Mouse (Mus musculus) forebrain, embryonic 11.5 days (tissue): ENCODE results near the gene Cbln3. TPM values are rescaled to one million over a fixed set of nuclear protein-coding genes. Genes with fewer than 3 reads are reported as not detected.

Experiments used
- ATAC-seq: fragments of 200-750 bp; cut with Nextera tagmentation; replicated peaks from 2 replicates; pipeline ENCODE4 v1.8.0; 2017; ENCODE audit warnings: moderate TSS enrichment; ENCODE audit not compliant: low FRiP score
- DNase-seq: peaks from one replicate; pipeline ENCODE4 v3.0.0-alpha.2; 2017; ENCODE audit warnings: low spot score
- H3K27ac ChIP-seq: fragments of 300-500 bp; sonication (generic); 2 replicates; pipeline ENCODE4 v1.5.1; 2014; ENCODE audit warnings: low read depth, low read length
- H3K27me3 ChIP-seq: fragments of 300-500 bp; sonication (generic); 2 replicates; pipeline ENCODE4 v1.6.1; 2014; ENCODE audit warnings: mild to moderate bottlenecking, low read length, mixed read lengths; ENCODE audit not compliant: control insufficient read depth, insufficient read depth
- H3K36me3 ChIP-seq: fragments of 300-500 bp; sonication (generic); 2 replicates; pipeline ENCODE4 v1.6.1; 2014; ENCODE audit warnings: mild to moderate bottlenecking, low read length, moderate library complexity, mixed read lengths; ENCODE audit not compliant: control insufficient read depth, insufficient read depth
- H3K4me1 ChIP-seq: fragments of 300-500 bp; sonication (generic); replicated peaks from 2 replicates; pipeline ENCODE4 v1.6.1; 2014; ENCODE audit warnings: low read length, mixed read lengths; ENCODE audit not compliant: control insufficient read depth, insufficient read depth
- H3K4me2 ChIP-seq: fragments of 300-500 bp; sonication (generic); 2 replicates; pipeline ENCODE4 v1.6.1; 2014; ENCODE audit warnings: low read depth, mild to moderate bottlenecking, low read length, moderate library complexity, mixed read lengths; ENCODE audit not compliant: severe bottlenecking
- H3K4me3 ChIP-seq: fragments of 300-500 bp; sonication (generic); 2 replicates; pipeline ENCODE4 v1.5.1; 2014; ENCODE audit warnings: low read depth, low read length
- H3K9ac ChIP-seq: fragments of 300-500 bp; sonication (generic); 2 replicates; pipeline ENCODE4 v1.6.1; 2014; ENCODE audit warnings: low read length
- H3K9me3 ChIP-seq: fragments of 300-500 bp; sonication (generic); 2 replicates; pipeline ENCODE4 v1.6.1; 2016; ENCODE audit warnings: low read length, mixed read lengths; ENCODE audit not compliant: control insufficient read depth
- WGBS: fragments of 180-500 bp; shearing (Covaris S2); extraction: QIAGEN DNeasy Blood & Tissue Kit; methylation state at CpG from one replicate; pipeline ENCODE4 v1.1.7; 2014; 5-methylcytosine and 5-hydroxymethylcytosine counted together
- polyA plus RNA-seq: library from polyadenylated mRNA; unstranded; fragments of >200 nt; fragmentation: Nextera tagmentation; extraction: Ambion mirVana; gene quantifications from 2 replicates; pipeline ENCODE4 v1.2.1, GENCODE M21; 2014

The Cbln3 gene
- polyA plus RNA-seq, 1 experiment from 2014 or later, result 0.37 TPM

DNA sequence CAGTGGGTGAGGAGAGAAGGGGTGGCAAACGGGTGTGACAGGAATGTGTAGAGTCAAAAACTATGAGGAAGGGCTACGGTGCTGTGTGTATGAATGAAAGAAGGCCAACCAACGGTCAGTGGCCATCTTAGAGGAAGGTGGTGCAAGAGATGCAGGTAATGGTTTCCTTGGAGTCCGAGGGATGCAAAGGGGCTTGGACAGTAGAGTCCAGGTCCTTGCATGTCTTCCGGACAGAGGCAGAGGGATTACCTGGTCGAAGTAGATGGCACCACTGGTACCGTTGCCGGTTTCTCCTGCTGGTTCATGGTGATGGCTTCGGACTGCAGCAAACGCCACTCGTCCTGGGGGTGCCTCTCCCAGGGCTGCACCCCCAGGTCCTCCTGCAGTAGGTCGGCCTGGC, 529 bp downstream of the Cbln3 start:
- ATAC-seq (no peak), DNase-seq (no peak)
- WGBS, result 90% methylated on average over 12 of the region's 12 CpGs
- no peak overlapping the region for H3K9ac ChIP-seq
- H3K36me3 ChIP-seq, result peaks cover 3% of the 10 kb centered on the region; the same call in 1 of the 2 replicates
- peaks cover 3% of the 10 kb centered on the region; the same call in 1 of the 2 replicates for H3K4me1 ChIP-seq
- H3K9me3 ChIP-seq, result no peaks in the 10 kb centered on the region
- H3K4me2 ChIP-seq, result no peak overlapping the region
- H3K27me3 ChIP-seq, result no peaks in the 10 kb centered on the region
- no peak overlapping the region for H3K27ac ChIP-seq
- H3K4me3 ChIP-seq, result no peak overlapping the region

DNA sequence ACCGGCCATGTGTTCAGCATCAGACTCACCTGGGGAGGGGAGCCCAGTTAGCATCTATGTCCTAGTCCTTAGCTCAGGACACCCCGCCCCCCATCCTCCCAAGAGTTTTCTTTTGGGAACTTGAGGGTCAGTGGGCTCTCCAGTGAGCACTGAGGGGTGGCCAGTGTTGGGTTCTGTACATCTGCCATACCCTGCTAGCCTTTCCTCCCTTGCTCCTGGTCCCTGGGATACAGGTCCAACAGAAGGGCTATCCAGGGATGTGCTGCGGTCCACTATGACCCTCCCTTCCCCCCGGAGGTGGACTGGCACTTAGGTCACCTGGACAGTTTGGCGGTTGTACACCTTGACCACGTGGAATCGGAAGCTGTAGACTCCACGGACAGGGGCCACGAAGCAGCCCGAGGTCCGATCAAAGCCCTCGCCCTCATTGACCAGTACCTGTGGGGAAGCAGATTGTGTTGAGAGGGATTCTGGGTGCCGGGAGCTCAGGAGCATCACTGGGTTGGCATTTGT, 987 bp downstream of the Cbln3 start:
- Histone ChIP-seq H3K9me3 (no peaks in the 10 kb centered on the region), H3K36me3 (no peaks in the 10 kb centered on the region; the same call in 1 of the 2 replicates), H3K27me3 (no peaks in the 10 kb centered on the region), H3K4me2 (no peak overlapping the region), H3K4me1 (peaks cover 3% of the 10 kb centered on the region; the same call in 1 of the 2 replicates), H3K4me3 (no peak overlapping the region), H3K27ac (no peak overlapping the region), H3K9ac (no peak overlapping the region)
- DNase-seq (no peak), ATAC-seq (no peak)
- WGBS, result 96% methylated on average over 13 of the region's 13 CpGs

DNA sequence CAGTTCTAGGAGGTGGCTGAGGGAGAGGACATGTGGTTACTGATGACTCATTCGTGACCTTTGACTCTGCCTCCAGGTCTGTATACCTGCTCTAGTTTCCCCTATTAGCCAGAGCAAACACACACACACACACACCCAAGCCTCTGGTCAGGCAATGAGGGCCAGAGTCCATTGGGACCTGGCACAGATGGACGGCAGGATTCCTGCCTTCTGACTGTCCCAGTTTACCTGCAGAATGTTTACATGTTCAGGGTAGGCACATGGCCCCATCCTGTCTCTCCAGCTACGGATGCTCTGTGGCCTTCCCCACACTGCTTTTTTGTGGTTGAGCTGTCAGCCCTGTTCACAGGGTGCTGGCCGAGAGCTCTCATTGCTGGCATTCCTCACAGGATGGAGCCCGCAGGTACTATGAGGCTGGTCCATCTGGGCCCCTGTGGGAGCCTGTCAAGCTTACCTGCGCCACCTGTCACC, 2.0 kb downstream of the Cbln3 start:
- H3K4me2 ChIP-seq, result no peak overlapping the region
- WGBS, result 70% methylated on average over 6 of the region's 6 CpGs
- DNase-seq (peak; percentile 44), ATAC-seq (no peak)
- H3K9me3 ChIP-seq, result no peaks in the 10 kb centered on the region
- H3K4me3 ChIP-seq, result no peak overlapping the region
- H3K27me3 ChIP-seq, result no peaks in the 10 kb centered on the region
- no peaks in the 10 kb centered on the region for H3K36me3 ChIP-seq
- H3K27ac ChIP-seq, result no peak overlapping the region
- H3K9ac ChIP-seq, result no peak overlapping the region
- H3K4me1 ChIP-seq, result peaks cover 3% of the 10 kb centered on the region; the same call in 1 of the 2 replicates

DNA sequence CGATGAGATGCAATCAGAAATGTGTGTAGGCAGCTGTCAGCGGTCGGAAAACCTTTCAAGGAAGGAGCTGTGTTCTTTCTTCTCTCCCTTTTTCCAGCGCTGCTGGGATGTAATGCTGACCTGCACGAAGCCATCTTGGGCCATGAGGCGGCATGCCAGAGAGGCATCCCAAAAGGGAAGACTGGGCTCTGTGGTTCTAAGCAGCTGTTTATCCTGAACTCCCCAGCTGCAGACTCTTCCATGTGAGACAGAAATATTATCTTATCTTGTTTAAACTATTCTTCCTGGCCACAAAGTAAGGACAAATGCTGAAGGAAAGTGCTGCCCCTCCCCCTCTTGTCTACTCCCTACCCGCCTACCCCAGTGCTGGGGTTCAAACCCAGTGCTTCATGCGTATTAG, 3.2 kb downstream of the Cbln3 start:
- peaks cover 3% of the 10 kb centered on the region; the same call in 1 of the 2 replicates for H3K4me1 ChIP-seq
- no peak overlapping the region for H3K9ac ChIP-seq
- H3K36me3 ChIP-seq, result no peaks in the 10 kb centered on the region
- H3K27me3 ChIP-seq, result no peaks in the 10 kb centered on the region
- no peaks in the 10 kb centered on the region for H3K9me3 ChIP-seq
- WGBS, result 84% methylated on average over 8 of the region's 8 CpGs
- H3K4me2 ChIP-seq, result no peak overlapping the region
- no peak overlapping the region for H3K27ac ChIP-seq
- ATAC-seq (no peak), DNase-seq (peak; percentile 36)
- no peak overlapping the region for H3K4me3 ChIP-seq

DNA sequence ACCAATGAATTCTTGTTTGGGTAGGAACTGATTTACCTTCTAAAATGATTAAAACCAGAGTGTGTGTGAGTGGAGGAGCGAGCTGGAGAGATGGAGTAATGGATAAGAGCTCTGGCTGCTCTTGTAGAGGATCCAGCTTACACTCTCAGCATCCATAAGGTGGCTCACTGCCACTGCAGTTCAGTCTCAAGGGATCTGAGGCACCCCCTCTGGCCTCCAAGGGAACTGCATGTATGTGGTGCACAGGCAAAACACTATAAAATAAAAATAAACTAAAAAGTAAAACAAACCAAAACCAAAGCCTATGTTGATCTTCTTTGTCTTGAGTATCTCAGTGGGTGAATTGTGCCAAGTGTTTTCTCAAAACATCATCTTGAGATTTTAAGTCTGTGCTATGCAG, 4.6 kb downstream of the Cbln3 start:
- no peak overlapping the region for H3K4me2 ChIP-seq
- DNase-seq (peak; percentile 74), ATAC-seq (no peak)
- H3K9ac ChIP-seq, result no peak overlapping the region
- H3K27ac ChIP-seq, result no peak overlapping the region
- no peaks in the 10 kb centered on the region for H3K36me3 ChIP-seq
- no peaks in the 10 kb centered on the region for H3K27me3 ChIP-seq
- no peaks in the 10 kb centered on the region for H3K9me3 ChIP-seq
- H3K4me1 ChIP-seq, result peaks cover 3% of the 10 kb centered on the region; the same call in 1 of the 2 replicates
- no peak overlapping the region for H3K4me3 ChIP-seq
- 37% methylated on average over 1 of the region's 1 CpGs for WGBS

DNA sequence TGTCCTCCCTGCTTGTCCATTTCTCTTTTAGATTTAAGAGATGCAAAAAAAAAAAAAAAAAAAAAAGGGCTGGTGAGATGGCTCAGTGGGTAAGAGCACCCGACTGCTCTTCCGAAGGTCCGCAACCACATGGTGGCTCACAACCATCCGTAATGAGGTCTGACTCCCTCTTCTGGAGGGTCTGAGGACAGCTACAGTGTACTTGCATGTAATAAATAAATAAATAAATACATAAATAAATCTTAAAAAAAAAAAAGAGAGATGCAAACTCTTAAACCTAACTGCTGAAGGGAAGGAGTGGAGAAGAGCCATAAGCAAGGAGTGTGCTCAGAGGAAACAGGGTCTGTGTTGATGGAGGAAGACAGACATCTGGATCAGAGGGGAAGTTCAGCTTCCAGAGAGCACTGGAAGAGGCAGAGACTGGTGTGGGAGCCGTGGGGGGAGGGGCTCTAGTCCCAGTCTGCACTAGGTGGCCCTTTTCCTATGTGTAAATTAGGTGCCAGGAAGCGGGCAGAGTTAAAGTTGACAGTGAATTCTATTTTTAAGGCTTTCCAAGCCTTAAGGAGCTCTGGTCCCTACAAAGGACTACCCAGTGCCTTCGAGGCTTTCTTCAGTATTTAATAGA, 5.8 kb downstream of the Cbln3 start:
- WGBS, result 32% methylated on average over 7 of the region's 7 CpGs
- H3K27ac ChIP-seq, result no peak overlapping the region
- DNase-seq (peak; percentile 31), ATAC-seq (no peak)
- no peak overlapping the region for H3K4me3 ChIP-seq
- H3K36me3 ChIP-seq, result no peaks in the 10 kb centered on the region
- H3K9me3 ChIP-seq, result no peaks in the 10 kb centered on the region
- no peak overlapping the region for H3K4me2 ChIP-seq
- H3K9ac ChIP-seq, result no peak overlapping the region
- H3K4me1 ChIP-seq, result peaks cover 4% of the 10 kb centered on the region; the same call in 1 of the 2 replicates
- no peaks in the 10 kb centered on the region for H3K27me3 ChIP-seq

DNA sequence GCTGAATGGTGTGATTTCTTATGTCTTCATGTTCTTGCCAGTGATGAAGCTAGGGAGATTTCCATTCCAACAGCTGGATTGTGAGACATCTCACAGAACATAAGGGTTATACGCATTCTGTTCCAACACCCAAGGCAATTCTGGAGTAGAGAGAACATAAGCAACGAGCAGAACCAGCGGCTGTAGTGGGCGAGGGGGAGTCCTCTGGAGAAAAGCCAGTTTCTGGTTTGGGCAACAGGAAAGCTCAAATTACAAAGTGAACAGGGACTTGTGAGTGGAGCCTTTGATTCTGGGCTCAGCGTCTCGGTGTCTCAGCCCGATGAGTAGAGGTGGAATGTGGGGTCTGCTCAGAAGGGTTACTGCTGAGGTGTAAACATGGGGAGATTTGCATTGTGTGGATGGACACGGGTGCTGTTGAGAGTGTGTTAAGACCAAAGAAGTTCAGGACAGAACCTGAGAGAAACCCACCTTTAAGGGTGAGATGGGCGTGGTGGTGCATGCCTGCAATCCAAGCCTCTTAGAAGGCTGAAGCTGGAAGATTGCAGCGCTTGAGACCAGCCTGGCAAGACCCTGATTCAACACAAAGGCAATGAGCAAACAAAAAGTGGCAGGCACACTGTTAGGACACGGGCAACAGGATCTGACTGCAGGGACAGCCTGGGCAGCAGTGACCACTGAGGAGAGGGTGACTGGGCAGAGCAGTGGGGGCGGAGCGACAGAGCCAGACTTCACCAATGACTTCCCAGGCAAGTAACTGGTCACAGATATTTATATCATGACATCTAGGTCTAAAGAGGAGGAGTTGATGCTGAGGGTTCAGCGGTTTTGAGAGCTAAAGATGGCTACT, 6.5 kb downstream of the Cbln3 start:
- H3K4me2 ChIP-seq, result no peak overlapping the region
- no peak overlapping the region for H3K4me3 ChIP-seq
- no peaks in the 10 kb centered on the region for H3K36me3 ChIP-seq
- peaks cover 5% of the 10 kb centered on the region; the same call in 1 of the 2 replicates for H3K4me1 ChIP-seq
- no peak overlapping the region for H3K27ac ChIP-seq
- DNase-seq, result no peak
- no peak overlapping the region for H3K9ac ChIP-seq
- no peaks in the 10 kb centered on the region for H3K27me3 ChIP-seq
- WGBS, result 32% methylated on average over 14 of the region's 14 CpGs
- no peak for ATAC-seq
- H3K9me3 ChIP-seq, result no peaks in the 10 kb centered on the region

DNA sequence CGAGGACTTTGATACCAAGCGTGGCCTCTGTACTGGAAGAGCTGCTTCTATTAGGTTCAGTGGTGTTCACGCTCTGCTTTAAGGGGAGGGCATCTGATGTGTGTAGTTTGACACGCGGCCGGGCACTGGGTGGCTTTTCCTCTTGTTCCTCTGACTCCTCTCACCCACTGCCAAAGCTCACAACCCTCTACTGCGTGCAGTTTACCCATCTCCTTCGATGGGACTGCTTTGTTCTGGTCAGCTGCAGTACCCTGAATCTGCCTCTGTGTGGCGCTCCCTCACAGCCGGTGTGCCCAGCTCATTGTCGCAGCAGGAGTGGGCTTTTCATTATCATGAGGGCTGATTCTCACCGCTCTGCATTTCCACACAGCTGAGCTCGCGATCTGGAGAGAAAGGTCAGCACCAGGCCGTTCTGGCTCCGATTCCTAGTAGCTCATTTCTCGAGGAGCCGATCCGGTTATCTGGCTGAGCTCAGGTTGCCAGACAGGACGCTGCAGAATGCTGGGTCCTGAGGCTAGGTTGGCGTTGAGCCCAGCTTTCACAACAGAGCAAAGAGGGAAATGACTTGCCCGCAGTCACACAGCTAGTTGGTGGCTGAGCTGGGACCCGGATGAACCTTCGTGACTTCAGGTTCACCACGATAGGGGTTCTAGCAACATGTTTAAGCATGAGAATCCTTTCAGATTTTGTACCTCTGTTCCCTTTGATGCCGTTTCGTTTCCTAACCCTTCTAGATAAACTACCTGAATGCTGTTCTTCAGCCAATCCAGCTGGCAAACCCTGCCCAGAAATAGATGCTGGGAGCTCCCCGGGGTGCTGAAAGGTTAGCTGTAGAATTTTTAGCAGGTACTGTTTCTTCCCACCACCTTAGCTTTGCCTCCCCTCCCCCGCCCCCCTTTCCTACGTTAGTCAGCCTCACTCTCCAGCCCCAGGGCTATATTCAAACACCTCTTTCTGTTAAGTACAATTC, 10.2 kb downstream of the Cbln3 start:
- Histone ChIP-seq H3K36me3 (peaks cover 12% of the 10 kb centered on the region; the same call in 1 of the 2 replicates), H3K27ac (peak overlapping the region; percentile 25; the same call in 1 of the 2 replicates), H3K9me3 (no peaks in the 10 kb centered on the region), H3K4me1 (peaks cover 5% of the 10 kb centered on the region; the same call in 1 of the 2 replicates), H3K27me3 (no peaks in the 10 kb centered on the region), H3K4me3 (peak overlapping the region; percentile 11; the same call in 1 of the 2 replicates), H3K4me2 (peak overlapping the region; percentile 40), H3K9ac (peak overlapping the region; percentile 49)
- WGBS, result 14% methylated on average over 30 of the region's 30 CpGs
- DNase-seq (peak; percentile 91), ATAC-seq (peak; percentile 67)
